Mouse (Mus musculus) neural tube, embryonic 15.5 days (tissue): Measurements from ENCODE around the gene Upk3bl. TPM values are rescaled to one million over a fixed set of nuclear protein-coding genes. Genes with fewer than 3 reads are reported as not detected.
"Not testable (repeated sequence)": the region's sequence is repeated elsewhere in the genome, so short reads cannot be mapped to it uniquely, and the experiment has no call there.

Experiments used
- ATAC-seq: fragments of 200-750 bp; cut with Nextera tagmentation; 2 replicates; pipeline ENCODE4 v1.8.0; 2017; ENCODE audit warnings: mild to moderate bottlenecking, moderate TSS enrichment, moderate library complexity; ENCODE audit not compliant: low FRiP score
- H3K27ac ChIP-seq: fragments of 300-500 bp; sonication (generic); replicated peaks from 2 replicates; pipeline ENCODE4 v1.5.1; 2015; ENCODE audit warnings: mild to moderate bottlenecking, inconsistent platforms
- H3K27me3 ChIP-seq: fragments of 300-500 bp; sonication (generic); replicated peaks from 2 replicates; pipeline ENCODE4 v1.6.1; 2015; ENCODE audit warnings: inconsistent platforms
- H3K36me3 ChIP-seq: fragments of 300-500 bp; sonication (generic); 2 replicates; pipeline ENCODE4 v1.6.1; 2015; ENCODE audit warnings: inconsistent platforms
- H3K4me1 ChIP-seq: fragments of 300-500 bp; sonication (generic); 2 replicates; pipeline ENCODE4 v1.6.1; 2015; ENCODE audit warnings: inconsistent platforms
- H3K4me2 ChIP-seq: fragments of 300-500 bp; sonication (generic); 2 replicates; pipeline ENCODE4 v1.6.1; 2015; ENCODE audit warnings: inconsistent platforms, mild to moderate bottlenecking, moderate library complexity
- H3K4me3 ChIP-seq: fragments of 300-500 bp; sonication (generic); replicated peaks from 2 replicates; pipeline ENCODE4 v1.5.1; 2015; ENCODE audit warnings: mild to moderate bottlenecking, inconsistent platforms
- H3K9ac ChIP-seq: fragments of 300-500 bp; sonication (generic); replicated peaks from 2 replicates; pipeline ENCODE4 v1.6.1; 2015; ENCODE audit warnings: mild to moderate bottlenecking, inconsistent platforms
- H3K9me3 ChIP-seq: fragments of 300-500 bp; sonication (generic); replicated peaks from 2 replicates; pipeline ENCODE4 v1.6.1; 2016; ENCODE audit warnings: inconsistent platforms
- WGBS: fragments of 180-500 bp; shearing (Covaris S2); methylation state at CpG from one replicate; pipeline ENCODE4 v1.1.7; 2015; ENCODE audit warnings: mixed read lengths; 5-methylcytosine and 5-hydroxymethylcytosine counted together
- polyA plus RNA-seq: library from polyadenylated mRNA; unstranded; fragments of >200 nt; fragmentation: Nextera tagmentation; extraction: Ambion mirVana; gene quantifications from 2 replicates; pipeline ENCODE4 v1.2.1, GENCODE M21; 2015

The Upk3bl gene
- polyA plus RNA-seq, 1 experiment from 2014 or later: not detected

GRCm38 (mm10) chr5:136088821-136089575 is 34.7 kb downstream of the Upk3bl start:
- Histone ChIP-seq H3K9me3 (no peaks in the 10 kb centered on the region), H3K27ac (no peak overlapping the region), H3K36me3 (no peaks in the 10 kb centered on the region), H3K4me1 (peaks cover 20% of the 10 kb centered on the region), H3K27me3 (0 out of 2 replicates have a peak, but pooled peaks cover 7% of the 10 kb centered on the region), H3K4me2 (no peak overlapping the region), H3K4me3 (no peak overlapping the region), H3K9ac (no peak overlapping the region)
- no peak for ATAC-seq
- WGBS: 23% methylated on average over 14 of the region's 14 CpGs

GRCm38 (mm10) chr5:136091927-136092326 is 37.6 kb downstream of the Upk3bl start:
- Histone ChIP-seq H3K4me2 (no peak overlapping the region), H3K27ac (no peak overlapping the region), H3K9ac (no peak overlapping the region), H3K9me3 (no peaks in the 10 kb centered on the region), H3K27me3 (0 out of 2 replicates have a peak, but pooled peaks cover 3% of the 10 kb centered on the region), H3K36me3 (no peaks in the 10 kb centered on the region), H3K4me1 (no peaks in the 10 kb centered on the region), H3K4me3 (no peak overlapping the region)
- WGBS: 68% methylated on average over 5 of the region's 5 CpGs
- ATAC-seq: no peak

- no peak overlapping the region for H3K4me3 ChIP-seq
- no peak overlapping the region for H3K9ac ChIP-seq
- H3K27me3 ChIP-seq: no peaks in the 10 kb centered on the region
- 68% methylated on average over 8 of the region's 8 CpGs for WGBS
- H3K9me3 ChIP-seq: no peaks in the 10 kb centered on the region
- H3K4me1 ChIP-seq: no peaks in the 10 kb centered on the region
- H3K36me3 ChIP-seq: no peaks in the 10 kb centered on the region
- no peak for ATAC-seq
- H3K4me2 ChIP-seq: no peak overlapping the region
- H3K27ac ChIP-seq: no peak overlapping the region
These were observed 40.1 kb downstream of the Upk3bl start for GRCm38 (mm10) chr5:136094249-136095010.

- Histone ChIP-seq H3K9ac (no peak overlapping the region), H3K27me3 (no peaks in the 10 kb centered on the region), H3K4me2 (no peak overlapping the region), H3K9me3 (no peaks in the 10 kb centered on the region), H3K4me3 (no peak overlapping the region), H3K27ac (no peak overlapping the region), H3K36me3 (no peaks in the 10 kb centered on the region), H3K4me1 (no peaks in the 10 kb centered on the region)
- ATAC-seq: no peak
- 83% methylated on average over 7 of the region's 7 CpGs for WGBS
These were observed 40.8 kb downstream of the Upk3bl start for GRCm38 (mm10) chr5:136095089-136095488.

GRCm38 (mm10) chr5:136098536-136098935 is 44.2 kb downstream of the Upk3bl start:
- Histone ChIP-seq H3K9me3 (no peaks in the 10 kb centered on the region), H3K36me3 (no peaks in the 10 kb centered on the region), H3K4me1 (peaks cover 5% of the 10 kb centered on the region), H3K27me3 (peaks cover 5% of the 10 kb centered on the region; the same call in 1 of the 2 replicates), H3K27ac (no peak overlapping the region), H3K9ac (no peak overlapping the region), H3K4me2 (no peak overlapping the region), H3K4me3 (no peak overlapping the region)
- no peak for ATAC-seq
- 85% methylated on average over 10 of the region's 10 CpGs for WGBS

- Histone ChIP-seq H3K27me3 (peaks cover 8% of the 10 kb centered on the region; the same call in 1 of the 2 replicates), H3K4me1 (peaks cover 5% of the 10 kb centered on the region), H3K4me2 (peak overlapping the region; percentile 65), H3K9me3 (no peaks in the 10 kb centered on the region), H3K36me3 (0 out of 2 replicates have a peak, but pooled peaks cover 2% of the 10 kb centered on the region), H3K4me3 (peak overlapping the region; percentile 42), H3K9ac (peak overlapping the region; percentile 46; the same call in 1 of the 2 replicates), H3K27ac (no peak overlapping the region)
- ATAC-seq: peak; percentile 90
- 6% methylated on average over 41 of the region's 41 CpGs for WGBS
These were observed 48.0 kb downstream of the Upk3bl start for GRCm38 (mm10) chr5:136102099-136102820.

GRCm38 (mm10) chr5:136104511-136104910 is 50.2 kb downstream of the Upk3bl start:
- WGBS: 91% methylated on average over 5 of the region's 5 CpGs
- H3K4me1 ChIP-seq: peaks cover 5% of the 10 kb centered on the region
- no peak for ATAC-seq
- no peak overlapping the region for H3K9ac ChIP-seq
- H3K27me3 ChIP-seq: peaks cover 8% of the 10 kb centered on the region; the same call in 1 of the 2 replicates
- H3K4me2 ChIP-seq: no peak overlapping the region
- H3K9me3 ChIP-seq: no peaks in the 10 kb centered on the region
- H3K27ac ChIP-seq: no peak overlapping the region
- H3K4me3 ChIP-seq: no peak overlapping the region
- 0 out of 2 replicates have a peak, but pooled peaks cover 2% of the 10 kb centered on the region for H3K36me3 ChIP-seq

GRCm38 (mm10) chr5:136108486-136108885 is 54.2 kb downstream of the Upk3bl start:
- H3K4me1 ChIP-seq: no peaks in the 10 kb centered on the region
- no peak overlapping the region for H3K9ac ChIP-seq
- H3K9me3 ChIP-seq: no peaks in the 10 kb centered on the region
- no peak overlapping the region for H3K4me2 ChIP-seq
- H3K27me3 ChIP-seq: 0 out of 2 replicates have a peak, but pooled peaks cover 3% of the 10 kb centered on the region
- WGBS: 47% methylated on average over 2 of the region's 2 CpGs
- H3K4me3 ChIP-seq: no peak overlapping the region
- H3K36me3 ChIP-seq: 0 out of 2 replicates have a peak, but pooled peaks cover 2% of the 10 kb centered on the region
- H3K27ac ChIP-seq: no peak overlapping the region
- ATAC-seq: no peak

- Histone ChIP-seq H3K4me1 (no peaks in the 10 kb centered on the region), H3K36me3 (0 out of 2 replicates have a peak, but pooled peaks cover 2% of the 10 kb centered on the region), H3K4me2 (no peak overlapping the region), H3K27ac (no peak overlapping the region), H3K4me3 (no peak overlapping the region), H3K9ac (no peak overlapping the region), H3K9me3 (no peaks in the 10 kb centered on the region), H3K27me3 (0 out of 2 replicates have a peak, but pooled peaks cover 3% of the 10 kb centered on the region)
- no peak for ATAC-seq
- WGBS: 92% methylated on average over 3 of the region's 3 CpGs
These were observed 54.8 kb downstream of the Upk3bl start for GRCm38 (mm10) chr5:136109042-136109441.

- not testable (repeated sequence) for H3K9me3 ChIP-seq, H3K4me2 ChIP-seq, H3K27ac ChIP-seq, H3K9ac ChIP-seq, H3K36me3 ChIP-seq, H3K4me3 ChIP-seq, H3K27me3 ChIP-seq, ATAC-seq
- H3K4me1 ChIP-seq: peaks cover 24% of the 10 kb centered on the region
- 43% methylated on average over 4 of the region's 4 CpGs for WGBS
These were observed 59.3 kb downstream of the Upk3bl start for GRCm38 (mm10) chr5:136113546-136113945.
